Mouse (Mus musculus) midbrain, embryonic 16.5 days (tissue): Measurements from ENCODE around the gene Prlr. TPM values are rescaled to one million over a fixed set of nuclear protein-coding genes. Genes with fewer than 3 reads are reported as not detected.

Experiments
- ATAC-seq: fragments of 200-750 bp; cut with Nextera tagmentation; 2 replicates; pipeline ENCODE4 v1.8.0; 2017; ENCODE audit warnings: moderate TSS enrichment
- H3K27ac ChIP-seq: fragments of 300-500 bp; sonication (generic); 2 replicates; pipeline ENCODE4 v1.5.1; 2014; ENCODE audit warnings: mild to moderate bottlenecking, low read length, mixed read lengths
- H3K27me3 ChIP-seq: fragments of 300-500 bp; sonication (generic); 2 replicates; pipeline ENCODE4 v1.6.1; 2014; ENCODE audit warnings: low read depth, low read length, mixed read lengths; ENCODE audit not compliant: control insufficient read depth, insufficient read depth
- H3K36me3 ChIP-seq: fragments of 300-500 bp; sonication (generic); 2 replicates; pipeline ENCODE4 v1.6.1; 2014; ENCODE audit warnings: mild to moderate bottlenecking, low read length, moderate library complexity, mixed read lengths; ENCODE audit not compliant: control insufficient read depth, insufficient read depth
- H3K4me1 ChIP-seq: fragments of 300-500 bp; sonication (generic); 2 replicates; pipeline ENCODE4 v1.6.1; 2014; ENCODE audit warnings: mild to moderate bottlenecking, low read length, mixed read lengths; ENCODE audit not compliant: control insufficient read depth, insufficient read depth
- H3K4me2 ChIP-seq: fragments of 300-500 bp; sonication (generic); 2 replicates; pipeline ENCODE4 v1.6.1; 2014; ENCODE audit warnings: mild to moderate bottlenecking, low read length, mixed read lengths
- H3K4me3 ChIP-seq: fragments of 300-500 bp; sonication (generic); 2 replicates; pipeline ENCODE4 v1.5.1; 2014; ENCODE audit warnings: low read depth, mild to moderate bottlenecking, low read length, moderate library complexity, mixed read lengths
- H3K9ac ChIP-seq: fragments of 300-500 bp; sonication (generic); 2 replicates; pipeline ENCODE4 v1.6.1; 2014; ENCODE audit warnings: low read depth, low read length, mixed read lengths
- H3K9me3 ChIP-seq: fragments of 300-500 bp; sonication (generic); replicated peaks from 2 replicates; pipeline ENCODE4 v1.6.1; 2014; ENCODE audit warnings: mild to moderate bottlenecking, low read length, mixed read lengths; ENCODE audit not compliant: control insufficient read depth, poor library complexity, severe bottlenecking
- WGBS: fragments of 180-500 bp; shearing (Covaris S2); extraction: QIAGEN DNeasy Blood & Tissue Kit; methylation state at CpG from one replicate; pipeline ENCODE4 v1.1.7; 2014; 5-methylcytosine and 5-hydroxymethylcytosine counted together
- polyA plus RNA-seq: library from polyadenylated mRNA; unstranded; fragments of >200 nt; fragmentation: Nextera tagmentation; extraction: Ambion mirVana; gene quantifications from 2 replicates; pipeline ENCODE4 v1.2.1, GENCODE M21; 2015

The Prlr gene
- polyA plus RNA-seq, 1 experiment from 2014 or later = 3.4 TPM

GRCm38 (mm10) chr15:10242250-10242649 is 65.2 kb downstream of the Prlr start:
- no peaks in the 10 kb centered on the region for H3K27me3 ChIP-seq
- H3K27ac ChIP-seq = no peak overlapping the region
- no peak overlapping the region for H3K4me2 ChIP-seq
- H3K4me3 ChIP-seq = no peak overlapping the region
- H3K36me3 ChIP-seq = no peaks in the 10 kb centered on the region
- no peaks in the 10 kb centered on the region for H3K4me1 ChIP-seq
- no peak overlapping the region for H3K9ac ChIP-seq
- H3K9me3 ChIP-seq = no peaks in the 10 kb centered on the region
- no peak for ATAC-seq

GRCm38 (mm10) chr15:10249285-10249684 is 72.2 kb downstream of the Prlr start:
- Histone ChIP-seq H3K4me2 (no peak overlapping the region), H3K4me1 (no peaks in the 10 kb centered on the region), H3K4me3 (no peak overlapping the region), H3K27me3 (no peaks in the 10 kb centered on the region), H3K9me3 (no peaks in the 10 kb centered on the region), H3K9ac (no peak overlapping the region), H3K27ac (no peak overlapping the region), H3K36me3 (no peaks in the 10 kb centered on the region)
- ATAC-seq = no peak
- 89% methylated on average over 4 of the region's 4 CpGs for WGBS

GRCm38 (mm10) chr15:10250784-10251183 is 73.7 kb downstream of the Prlr start:
- no peaks in the 10 kb centered on the region for H3K36me3 ChIP-seq
- H3K27me3 ChIP-seq = no peaks in the 10 kb centered on the region
- no peak overlapping the region for H3K9ac ChIP-seq
- H3K4me1 ChIP-seq = no peaks in the 10 kb centered on the region
- no peak for ATAC-seq
- H3K27ac ChIP-seq = no peak overlapping the region
- no peak overlapping the region for H3K4me2 ChIP-seq
- H3K4me3 ChIP-seq = no peak overlapping the region
- no peaks in the 10 kb centered on the region for H3K9me3 ChIP-seq
- 89% methylated on average over 6 of the region's 6 CpGs for WGBS

GRCm38 (mm10) chr15:10252526-10252925 is 75.5 kb downstream of the Prlr start:
- Histone ChIP-seq H3K27ac (no peak overlapping the region), H3K4me2 (no peak overlapping the region), H3K27me3 (no peaks in the 10 kb centered on the region), H3K9ac (no peak overlapping the region), H3K4me1 (no peaks in the 10 kb centered on the region), H3K4me3 (no peak overlapping the region), H3K36me3 (no peaks in the 10 kb centered on the region), H3K9me3 (no peaks in the 10 kb centered on the region)
- 18% methylated on average over 1 of the region's 1 CpGs for whole genome bisulfite sequencing
- ATAC-seq = no peak

GRCm38 (mm10) chr15:10262219-10262618 is 85.2 kb downstream of the Prlr start:
- no peaks in the 10 kb centered on the region for H3K9me3 ChIP-seq
- H3K36me3 ChIP-seq = no peaks in the 10 kb centered on the region
- no peak overlapping the region for H3K4me3 ChIP-seq
- H3K27ac ChIP-seq = no peak overlapping the region
- no peak overlapping the region for H3K4me2 ChIP-seq
- H3K9ac ChIP-seq = no peak overlapping the region
- H3K27me3 ChIP-seq = no peaks in the 10 kb centered on the region
- no peak for ATAC-seq
- WGBS = 99% methylated on average over 2 of the region's 2 CpGs
- H3K4me1 ChIP-seq = no peaks in the 10 kb centered on the region

GRCm38 (mm10) chr15:10262641-10263040 is 85.6 kb downstream of the Prlr start:
- no peak overlapping the region for H3K4me3 ChIP-seq
- H3K4me1 ChIP-seq = no peaks in the 10 kb centered on the region
- H3K4me2 ChIP-seq = no peak overlapping the region
- no peaks in the 10 kb centered on the region for H3K36me3 ChIP-seq
- H3K27ac ChIP-seq = no peak overlapping the region
- ATAC-seq = no peak
- no peaks in the 10 kb centered on the region for H3K9me3 ChIP-seq
- no peaks in the 10 kb centered on the region for H3K27me3 ChIP-seq
- WGBS = 90% methylated on average over 1 of the region's 1 CpGs
- H3K9ac ChIP-seq = no peak overlapping the region

GRCm38 (mm10) chr15:10263420-10263819 is 86.4 kb downstream of the Prlr start:
- Histone ChIP-seq H3K4me1 (no peaks in the 10 kb centered on the region), H3K27me3 (no peaks in the 10 kb centered on the region), H3K9me3 (no peaks in the 10 kb centered on the region), H3K36me3 (no peaks in the 10 kb centered on the region), H3K9ac (no peak overlapping the region), H3K4me3 (no peak overlapping the region), H3K4me2 (no peak overlapping the region), H3K27ac (no peak overlapping the region)
- WGBS = 88% methylated on average over 3 of the region's 3 CpGs
- ATAC-seq = no peak

GRCm38 (mm10) chr15:10264885-10265284 is 87.8 kb downstream of the Prlr start:
- no peak for ATAC-seq
- no peak overlapping the region for H3K4me3 ChIP-seq
- H3K36me3 ChIP-seq = no peaks in the 10 kb centered on the region
- H3K4me2 ChIP-seq = no peak overlapping the region
- 84% methylated on average over 5 of the region's 5 CpGs for WGBS
- no peaks in the 10 kb centered on the region for H3K9me3 ChIP-seq
- no peak overlapping the region for H3K9ac ChIP-seq
- no peak overlapping the region for H3K27ac ChIP-seq
- no peaks in the 10 kb centered on the region for H3K27me3 ChIP-seq
- H3K4me1 ChIP-seq = no peaks in the 10 kb centered on the region

- ATAC-seq = no peak
- Histone ChIP-seq H3K4me2 (no peak overlapping the region), H3K27me3 (no peaks in the 10 kb centered on the region), H3K36me3 (no peaks in the 10 kb centered on the region), H3K4me1 (no peaks in the 10 kb centered on the region), H3K9me3 (no peaks in the 10 kb centered on the region), H3K27ac (no peak overlapping the region), H3K9ac (no peak overlapping the region), H3K4me3 (no peak overlapping the region)
- 46% methylated on average over 3 of the region's 3 CpGs for WGBS
Measured at GRCm38 (mm10) chr15:10267251-10267650, 90.2 kb downstream of the Prlr start.

- Histone ChIP-seq H3K27me3 (no peaks in the 10 kb centered on the region), H3K4me3 (no peak overlapping the region), H3K27ac (no peak overlapping the region), H3K9me3 (no peaks in the 10 kb centered on the region), H3K9ac (no peak overlapping the region), H3K4me2 (no peak overlapping the region), H3K4me1 (no peaks in the 10 kb centered on the region), H3K36me3 (no peaks in the 10 kb centered on the region)
- no peak for ATAC-seq
Measured at GRCm38 (mm10) chr15:10276386-10276785, 99.3 kb downstream of the Prlr start.
